Mouse (Mus musculus) megakaryocyte, embryonic 14.5 days (primary cell): ENCODE results near the gene 4930519P11Rik. TPM values are rescaled to one million over a fixed set of nuclear protein-coding genes. Genes with fewer than 3 reads are reported as not detected.

ENCODE experiments used
- H3K27me3 ChIP-seq: replicated peaks from 2 replicates; pipeline ENCODE3; 2012; ENCODE audit warnings: inconsistent platforms
- H3K36me3 ChIP-seq: replicated peaks from 2 replicates; pipeline ENCODE3; 2012; ENCODE audit warnings: low read length, inconsistent platforms, mixed read lengths
- H3K4me1 ChIP-seq: 2 replicates; pipeline ENCODE4 v1.6.1; 2012; ENCODE audit warnings: inconsistent platforms
- H3K4me3 ChIP-seq: replicated peaks from 2 replicates; pipeline ENCODE3; 2012; ENCODE audit warnings: moderate library complexity, mild to moderate bottlenecking, inconsistent platforms
- H3K9me3 ChIP-seq: 2 replicates; pipeline ENCODE4 v1.6.1; 2012; ENCODE audit warnings: inconsistent platforms
- FLI1 ChIP-seq: IDR thresholded peaks from 2 replicates; pipeline ENCODE4 v1.6.1; 2012; ENCODE audit warnings: low read length, inconsistent platforms, mixed read lengths
- GATA1 ChIP-seq: IDR thresholded peaks from 3 replicates; pipeline ENCODE4 v1.6.1; 2012; ENCODE audit warnings: mixed read lengths, low read length, inconsistent platforms, borderline replicate concordance
- polyA plus RNA-seq: library from polyadenylated mRNA; stranded (reverse); fragments of >175 nt; gene quantifications from 2 replicates; pipeline ENCODE4 v1.2.3, GENCODE M21; 2012; ENCODE audit warnings: low replicate concordance; ENCODE audit not compliant: insufficient read depth

4930519P11Rik gene
- polyA plus RNA-seq, 1 experiment: 1.6 TPM

- peaks cover 5% of the 10 kb centered on the region; the same call in 1 of the 2 replicates for H3K9me3 ChIP-seq
- TF ChIP-seq FLI1: no peak
- no peak for TF ChIP-seq GATA1
These were observed 28.2 kb downstream of the 4930519P11Rik start for GRCm38 (mm10) chr2:154584931-154585601.

DNA sequence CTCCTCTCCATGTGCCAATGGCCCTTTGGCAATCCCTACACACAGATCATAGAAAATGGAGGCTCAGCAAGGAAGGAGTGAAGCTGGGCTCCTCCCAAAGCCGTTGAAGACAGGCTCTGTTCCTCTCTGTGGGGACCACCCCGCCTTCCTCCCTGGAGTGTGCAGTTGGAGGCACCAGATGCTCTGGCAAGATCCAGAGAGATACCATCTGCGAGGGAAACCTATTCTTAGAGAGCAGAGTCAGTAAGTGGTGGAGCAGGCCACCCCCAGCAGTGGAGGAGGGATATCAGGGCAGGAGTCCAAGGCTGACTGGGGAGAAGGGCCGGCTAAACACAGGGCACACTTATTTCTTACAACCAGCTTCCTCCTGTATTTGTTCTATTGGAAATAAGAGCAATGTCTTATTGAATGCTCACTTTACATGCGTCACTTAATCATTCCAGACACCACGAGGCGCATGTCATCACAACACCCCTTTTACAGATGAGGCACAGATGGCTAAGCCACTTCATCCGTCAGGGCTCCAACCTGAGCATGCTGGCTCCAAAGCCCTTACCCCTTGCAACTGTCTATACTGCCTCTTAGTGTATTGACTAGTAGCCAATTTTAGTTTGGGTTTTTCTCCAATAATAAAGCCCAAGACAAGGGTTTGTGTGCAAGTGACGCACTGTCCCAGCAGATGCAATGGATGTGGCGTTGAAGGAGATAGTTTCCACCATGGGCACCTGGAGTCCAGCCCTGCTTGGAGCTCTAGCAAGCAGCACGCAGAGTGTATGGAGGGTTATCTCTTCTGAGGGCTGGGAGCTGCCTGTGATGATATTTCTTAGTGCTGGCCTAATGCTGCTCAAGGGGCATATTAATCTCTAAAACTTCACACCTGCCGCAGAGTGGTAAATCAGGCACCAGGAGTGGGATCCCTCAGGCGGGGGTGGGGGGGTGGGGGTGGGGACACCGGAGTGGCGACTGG lies 29.0 kb downstream of the 4930519P11Rik start:
- peaks cover 23% of the 10 kb centered on the region for H3K4me1 ChIP-seq
- no peaks in the 10 kb centered on the region for H3K27me3 ChIP-seq
- no peak overlapping the region for H3K4me3 ChIP-seq
- TF ChIP-seq FLI1 (no peak), GATA1 (no peak)
- peaks cover 43% of the 10 kb centered on the region for H3K36me3 ChIP-seq
- H3K9me3 ChIP-seq: peaks cover 5% of the 10 kb centered on the region; the same call in 1 of the 2 replicates

More at GRCm38 (mm10) chr2:154584931-154585601, 28.2 kb downstream of the 4930519P11Rik start:
- Histone ChIP-seq H3K27me3 (no peaks in the 10 kb centered on the region), H3K36me3 (peaks cover 52% of the 10 kb centered on the region), H3K4me1 (peaks cover 23% of the 10 kb centered on the region), H3K4me3 (no peak overlapping the region)

GRCm38 (mm10) chr2:154581421-154581820 lies 31.8 kb downstream of the 4930519P11Rik start:
- TF ChIP-seq FLI1: no peak
- no peak for TF ChIP-seq GATA1
- H3K36me3 ChIP-seq: peaks cover 17% of the 10 kb centered on the region
- no peak overlapping the region for H3K4me3 ChIP-seq
- H3K27me3 ChIP-seq: no peaks in the 10 kb centered on the region
- H3K4me1 ChIP-seq: peaks cover 31% of the 10 kb centered on the region
- peaks cover 5% of the 10 kb centered on the region; the same call in 1 of the 2 replicates for H3K9me3 ChIP-seq

DNA sequence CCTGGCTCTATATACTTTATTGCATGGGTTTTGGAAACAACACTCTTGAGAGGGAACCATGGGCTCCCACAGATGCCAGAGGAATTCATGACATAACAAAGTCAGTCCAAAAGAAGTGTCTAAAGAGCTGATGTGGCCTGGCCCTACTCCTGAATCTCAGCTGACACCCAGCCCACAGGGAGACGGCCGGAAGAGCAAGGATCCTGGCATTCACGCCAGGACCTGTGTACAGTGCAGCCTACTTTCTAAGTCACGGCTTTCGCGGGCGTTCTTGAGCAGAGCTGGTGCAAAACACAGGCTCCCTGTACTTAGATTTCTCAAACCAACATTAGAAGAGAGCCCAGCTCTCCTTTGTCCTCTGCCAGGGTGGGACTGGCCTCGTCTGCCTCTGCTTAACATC lies 32.7 kb downstream of the 4930519P11Rik start:
- H3K36me3 ChIP-seq: peaks cover 8% of the 10 kb centered on the region
- peaks cover 5% of the 10 kb centered on the region; the same call in 1 of the 2 replicates for H3K9me3 ChIP-seq
- no peak overlapping the region for H3K4me3 ChIP-seq
- peaks cover 35% of the 10 kb centered on the region for H3K4me1 ChIP-seq
- no peaks in the 10 kb centered on the region for H3K27me3 ChIP-seq
- no peak for TF ChIP-seq GATA1
- TF ChIP-seq FLI1: no peak

DNA sequence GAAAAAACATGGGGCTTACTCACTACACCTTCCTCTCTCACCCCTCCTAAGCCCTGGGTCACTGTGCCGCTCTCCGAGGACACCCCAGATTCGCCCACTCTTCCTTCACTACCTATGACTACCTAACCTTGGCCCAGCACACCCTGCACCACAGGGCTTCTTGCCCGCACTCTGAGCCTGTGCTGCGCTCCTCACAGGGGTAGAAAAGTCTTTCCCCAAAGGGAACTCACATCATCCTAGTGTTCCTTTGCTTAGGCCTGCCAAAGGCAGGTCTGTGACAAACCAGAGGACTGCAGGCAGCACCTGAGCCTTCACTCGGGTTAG lies 35.5 kb downstream of the 4930519P11Rik start:
- no peaks in the 10 kb centered on the region for H3K36me3 ChIP-seq
- peaks cover 28% of the 10 kb centered on the region for H3K4me1 ChIP-seq

DNA sequence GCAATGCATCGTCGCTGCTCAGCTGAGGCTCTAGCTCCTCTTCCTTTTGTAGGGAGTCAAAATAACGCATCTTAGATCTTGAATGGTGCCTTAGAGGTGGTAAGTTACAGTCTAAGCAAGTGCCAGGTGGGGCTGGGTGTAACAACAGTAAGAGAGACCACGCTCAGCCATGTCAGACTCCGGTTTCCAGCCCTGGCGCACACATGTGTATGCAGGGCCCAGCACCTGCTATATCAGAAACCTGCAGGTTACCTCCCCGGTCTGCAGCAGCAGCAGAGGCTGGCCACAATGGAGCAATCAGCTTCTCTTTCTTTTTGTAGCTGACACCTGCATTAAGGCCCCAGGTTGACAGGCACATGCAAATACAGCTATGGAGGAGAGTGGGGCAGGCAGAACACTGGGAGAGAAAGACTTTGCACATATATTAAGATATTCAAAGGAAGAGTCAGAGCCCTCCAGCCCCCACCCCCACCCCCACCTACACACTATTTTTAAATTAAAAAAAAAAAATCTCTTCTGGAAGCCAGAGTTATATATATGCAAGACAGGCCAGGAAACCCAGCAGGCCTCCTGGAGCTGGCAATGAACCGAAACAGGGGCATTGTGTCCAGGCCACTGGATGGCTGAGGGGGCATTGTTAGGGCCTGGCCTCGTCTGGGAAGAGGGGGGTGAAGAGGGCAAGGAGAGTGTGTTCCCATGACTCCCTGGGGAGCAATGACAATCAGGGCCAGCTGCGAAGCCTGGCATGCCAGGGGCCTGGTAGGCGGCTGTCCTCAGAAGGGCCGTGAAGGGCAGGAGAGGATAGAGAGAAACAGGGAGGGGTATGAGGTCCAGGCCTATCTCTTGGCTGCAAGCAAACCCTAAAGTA lies 36.1 kb downstream of the 4930519P11Rik start:
- H3K36me3 ChIP-seq: no peaks in the 10 kb centered on the region
- TF ChIP-seq FLI1 (no peak), GATA1 (no peak)
- H3K9me3 ChIP-seq: peaks cover 5% of the 10 kb centered on the region; the same call in 1 of the 2 replicates
- H3K27me3 ChIP-seq: no peaks in the 10 kb centered on the region
- H3K4me1 ChIP-seq: peaks cover 32% of the 10 kb centered on the region
- H3K4me3 ChIP-seq: no peak overlapping the region

More for the DNA sequence above, 35.5 kb downstream of the 4930519P11Rik start:
- H3K4me3 ChIP-seq: no peak overlapping the region
- no peak for TF ChIP-seq FLI1
- no peak for TF ChIP-seq GATA1
- peaks cover 5% of the 10 kb centered on the region; the same call in 1 of the 2 replicates for H3K9me3 ChIP-seq
- H3K27me3 ChIP-seq: no peaks in the 10 kb centered on the region

DNA sequence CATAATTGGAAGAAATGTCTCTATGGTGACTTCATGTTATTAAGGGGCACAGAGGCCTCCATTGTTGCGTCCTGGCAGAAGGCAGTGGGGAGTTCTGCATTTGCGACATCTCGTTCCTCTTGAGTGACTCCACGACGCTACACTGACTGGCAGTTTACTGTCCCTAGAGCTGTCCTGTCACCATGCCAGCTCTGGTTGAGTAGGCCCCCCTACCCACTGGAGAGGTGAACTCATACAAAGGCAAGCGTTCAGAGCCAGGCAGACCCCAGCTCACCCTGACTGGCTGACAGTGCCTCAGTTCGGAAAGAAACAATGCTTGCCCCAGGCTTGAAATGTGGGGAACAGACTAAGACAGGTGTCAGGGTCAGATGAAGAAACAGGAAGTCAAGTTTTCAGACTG lies 39.0 kb downstream of the 4930519P11Rik start:
- peaks cover 53% of the 10 kb centered on the region for H3K4me1 ChIP-seq
- H3K9me3 ChIP-seq: no peaks in the 10 kb centered on the region
- no peak overlapping the region for H3K4me3 ChIP-seq
- H3K36me3 ChIP-seq: no peaks in the 10 kb centered on the region
- H3K27me3 ChIP-seq: no peaks in the 10 kb centered on the region
- TF ChIP-seq GATA1 (no peak), FLI1 (no peak)

DNA sequence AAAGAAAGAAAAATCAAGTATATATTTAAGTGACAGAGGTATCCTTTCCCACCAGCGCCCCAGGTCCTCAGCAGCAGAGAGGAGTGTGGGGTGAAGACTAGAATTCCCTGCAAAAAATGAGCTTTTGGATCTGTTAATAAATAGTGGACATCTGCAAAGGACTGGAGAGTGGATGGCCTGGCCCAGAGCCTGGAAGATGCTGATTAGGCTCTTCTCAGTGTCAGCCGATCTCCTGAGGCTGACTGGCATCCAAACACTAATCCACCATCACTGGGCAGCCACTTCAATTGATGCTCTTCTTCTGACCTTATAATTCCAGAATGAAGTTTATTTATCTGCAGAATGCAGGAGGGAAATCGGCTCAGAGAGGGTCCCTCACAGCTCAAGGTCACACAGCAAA lies 40.2 kb downstream of the 4930519P11Rik start:
- no peaks in the 10 kb centered on the region for H3K36me3 ChIP-seq
- H3K27me3 ChIP-seq: no peaks in the 10 kb centered on the region
- TF ChIP-seq FLI1: no peak
- TF ChIP-seq GATA1: no peak
- no peaks in the 10 kb centered on the region for H3K9me3 ChIP-seq
- H3K4me1 ChIP-seq: peaks cover 65% of the 10 kb centered on the region
- H3K4me3 ChIP-seq: no peak overlapping the region

DNA sequence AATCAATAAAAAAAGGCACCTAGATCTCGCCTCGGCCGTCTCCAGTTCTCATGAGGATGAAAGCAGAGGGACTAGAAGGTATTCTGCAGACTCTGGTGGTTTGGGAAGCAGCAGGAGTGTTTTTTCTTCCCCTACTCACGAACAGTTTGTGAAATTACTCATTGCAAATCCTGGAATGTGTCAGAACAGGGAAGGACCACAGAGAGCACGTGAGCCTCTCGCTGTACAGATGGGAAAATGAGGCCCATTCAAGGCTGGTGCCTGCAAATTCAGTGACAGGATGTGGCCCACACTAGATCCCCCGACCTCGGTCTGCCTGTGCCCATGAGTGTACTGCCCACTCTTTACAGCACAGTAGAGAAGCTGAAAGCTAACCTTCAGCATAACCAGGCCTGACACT lies 41.3 kb downstream of the 4930519P11Rik start:
- Histone ChIP-seq H3K4me1 (peaks cover 66% of the 10 kb centered on the region), H3K4me3 (no peak overlapping the region), H3K9me3 (no peaks in the 10 kb centered on the region), H3K27me3 (no peaks in the 10 kb centered on the region), H3K36me3 (no peaks in the 10 kb centered on the region)
- TF ChIP-seq FLI1: no peak

DNA sequence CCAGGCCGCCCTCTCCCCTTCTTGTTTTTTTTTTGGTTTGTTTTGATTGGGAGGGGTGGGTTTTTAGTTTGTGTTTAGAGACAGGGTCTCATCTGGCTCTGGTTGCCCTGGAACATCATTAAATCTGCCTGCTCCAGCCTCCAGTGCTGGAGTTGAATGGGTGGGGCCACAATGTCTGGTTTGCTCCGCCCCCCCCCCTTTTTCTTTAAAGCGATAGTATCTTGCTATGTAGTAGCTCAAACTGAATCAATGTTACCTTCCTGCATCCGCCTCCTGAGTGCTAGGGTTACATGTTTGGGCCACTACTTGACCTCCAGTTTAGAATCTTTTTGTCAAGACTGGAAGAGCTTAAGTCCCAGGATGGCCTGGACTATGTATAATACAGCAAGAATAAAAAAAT lies 42.0 kb downstream of the 4930519P11Rik start:
- peaks cover 66% of the 10 kb centered on the region for H3K4me1 ChIP-seq
- peak overlapping the region; percentile 95 for H3K4me3 ChIP-seq
- no peak for TF ChIP-seq GATA1
- no peak for TF ChIP-seq FLI1
- H3K27me3 ChIP-seq: no peaks in the 10 kb centered on the region
- no peaks in the 10 kb centered on the region for H3K36me3 ChIP-seq
- no peaks in the 10 kb centered on the region for H3K9me3 ChIP-seq
